Mouse (Mus musculus): ENCODE data around the gene Adh7.

Gene Adh7

GRCm38 (mm10) chr3:138217631-138218264, at the start of gene Adh7:
Gene Adh7, plus strand, starts transcription at chr3:138217760.
- no peak for DNase-seq (ENCODE audit: low spot score)

- no peak for DNase-seq (ENCODE audit: low spot score)
Observed at GRCm38 (mm10) chr3:138173291-138173690, 44.3 kb upstream of the Adh7 start.

DNA sequence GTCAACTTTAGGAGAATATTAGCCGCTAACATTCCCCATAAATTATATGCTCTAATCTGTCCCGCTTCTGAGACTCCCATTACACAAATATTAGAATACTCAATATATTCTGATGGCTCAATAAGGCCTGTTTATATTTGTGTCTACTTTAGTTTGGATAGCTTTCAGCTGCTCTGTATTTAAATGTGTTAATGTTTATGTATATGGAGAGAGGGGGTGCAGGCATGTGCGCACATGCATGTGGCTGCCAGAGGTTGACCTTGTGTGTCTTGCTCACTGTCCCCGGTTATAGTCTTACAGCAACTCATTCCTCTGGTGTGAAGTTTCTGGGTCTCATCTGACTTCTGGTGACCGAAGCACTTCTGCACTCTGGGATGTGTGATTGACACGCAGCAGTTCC, 42.0 kb upstream of the Adh7 start:
- DNase-seq (ENCODE audit: low spot score), result no peak

GRCm38 (mm10) chr3:138182019-138182418, 35.5 kb upstream of the Adh7 start:
- no peak for DNase-seq (ENCODE audit: low spot score)

DNA sequence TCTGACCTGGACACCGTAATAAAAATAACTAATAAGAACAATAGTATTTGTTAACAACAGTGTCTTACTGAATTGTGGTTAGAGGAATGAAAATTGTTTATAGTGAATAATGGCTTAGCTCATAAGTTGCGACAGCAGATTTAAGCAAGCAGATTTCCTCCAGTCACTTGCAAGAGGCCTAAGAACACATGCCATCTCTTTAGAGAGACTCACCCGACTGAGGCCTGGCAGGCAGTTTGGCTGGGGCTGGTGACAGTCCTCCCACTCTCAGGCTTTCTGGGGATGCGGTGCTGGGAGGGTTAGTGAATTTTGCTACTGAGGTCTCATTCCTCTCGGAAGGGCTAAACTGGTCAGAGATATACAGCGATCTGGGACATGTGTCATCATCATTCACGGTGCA, 34.2 kb upstream of the Adh7 start:
- DNase-seq (ENCODE audit: low spot score), result no peak

DNA sequence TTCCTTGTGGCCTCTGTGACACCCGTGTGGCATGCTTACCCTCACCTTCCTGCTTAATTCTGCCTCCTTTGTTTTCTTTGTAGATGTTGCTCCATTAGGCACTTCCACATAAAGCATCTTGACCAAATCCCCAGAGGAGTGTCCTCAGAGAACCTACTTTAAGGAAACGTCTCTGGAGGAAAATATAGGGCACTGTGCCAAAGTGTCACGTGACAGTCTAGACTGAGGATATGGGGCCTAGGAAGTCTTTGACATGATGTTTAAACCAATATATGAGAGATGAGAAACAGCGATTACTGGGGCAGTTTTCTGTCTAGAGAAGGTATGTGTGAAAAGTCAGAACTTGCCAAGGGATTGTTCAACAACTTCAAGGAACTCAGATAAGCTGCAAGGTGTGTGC, 32.3 kb upstream of the Adh7 start:
- DNase-seq (ENCODE audit: low spot score), result no peak

DNA sequence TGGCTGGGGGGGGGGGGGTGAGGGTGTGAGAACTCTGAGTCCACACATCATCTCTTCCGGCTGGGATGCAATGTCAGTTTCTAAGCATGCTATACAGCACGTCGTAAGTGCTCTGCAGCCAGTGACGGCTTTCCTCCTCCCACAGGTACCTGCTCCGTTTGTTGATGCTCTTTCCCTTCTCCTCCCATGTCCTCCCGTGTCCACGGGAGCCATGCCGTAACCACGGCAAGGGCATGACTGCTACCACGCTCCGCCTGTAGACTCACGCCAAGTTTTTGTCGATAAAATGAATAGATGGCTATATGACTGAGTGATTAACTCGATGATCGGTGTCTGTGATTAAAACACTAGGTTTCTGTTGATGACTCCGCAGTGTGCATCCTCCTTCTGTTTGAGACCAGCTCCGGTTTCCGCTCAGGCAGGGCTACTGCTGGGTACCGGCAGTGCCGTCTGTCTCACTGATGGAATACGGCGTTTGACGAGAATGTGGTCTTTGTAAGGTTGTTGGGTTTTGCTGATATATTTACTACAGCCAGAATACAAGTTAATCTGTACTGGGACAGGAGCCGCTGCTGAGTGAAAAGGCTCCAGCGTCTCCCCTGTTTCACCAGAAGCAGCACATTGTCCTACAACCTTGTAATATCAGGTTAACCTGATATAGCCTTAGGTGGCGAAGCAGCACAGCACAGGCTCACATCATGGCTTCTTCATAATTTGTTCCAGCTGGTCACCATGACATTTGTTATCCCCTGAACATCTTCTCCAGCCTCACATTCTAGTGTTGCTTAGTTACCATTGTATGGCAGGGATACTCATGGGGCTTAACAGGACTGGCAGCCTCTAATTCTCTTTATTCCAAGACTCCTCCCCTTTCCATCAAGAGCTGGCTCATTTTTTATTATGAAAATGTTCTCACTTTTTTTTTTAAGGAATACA, 31.3 kb upstream of the Adh7 start:
- DNase-seq (ENCODE audit: low spot score), result no peak

GRCm38 (mm10) chr3:138192260-138192659, 25.3 kb upstream of the Adh7 start:
- DNase-seq (ENCODE audit: low spot score), result no peak

DNA sequence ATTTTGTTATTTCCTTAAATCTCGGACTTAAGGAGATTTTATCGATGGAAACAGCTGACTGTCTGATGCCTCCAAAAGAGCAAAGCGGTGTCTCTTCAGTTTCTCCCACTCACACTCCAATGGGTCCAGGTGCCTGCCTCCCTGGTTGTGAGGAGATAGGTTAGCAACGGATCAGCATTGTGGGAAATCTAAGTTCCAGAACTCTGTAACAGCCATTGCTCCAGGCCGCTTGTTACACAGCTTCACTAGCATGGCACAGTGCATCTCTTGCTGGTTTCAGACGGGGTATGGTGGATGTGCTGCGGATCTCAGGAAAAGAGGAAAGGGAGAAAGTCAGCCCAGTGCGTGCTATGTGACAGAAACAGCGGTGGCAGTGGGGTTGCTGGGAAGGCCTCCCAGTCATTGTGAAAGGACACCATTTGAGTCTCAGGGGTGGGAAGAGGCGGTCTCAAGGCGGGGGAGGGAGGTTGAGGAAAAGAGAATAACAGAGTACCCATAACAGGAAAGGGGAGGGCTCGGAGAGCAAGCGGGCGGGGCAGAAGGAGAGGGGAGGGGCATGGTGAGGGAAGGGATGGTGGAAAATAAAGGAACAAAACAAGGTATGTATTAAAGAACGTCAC, 23.8 kb upstream of the Adh7 start, which contains the start of gene 4930579F01Rik:
Gene 4930579F01Rik (minus strand): TSS at position 143 of the 620 bp plus-strand sequence.
- no peak for DNase-seq (ENCODE audit: low spot score)

- no peak for DNase-seq (ENCODE audit: low spot score)
Observed at GRCm38 (mm10) chr3:138197093-138197492, 20.5 kb upstream of the Adh7 start.

GRCm38 (mm10) chr3:138197556-138197955, 20.0 kb upstream of the Adh7 start:
- DNase-seq (ENCODE audit: low spot score), result no peak

GRCm38 (mm10) chr3:138197973-138198721, 19.4 kb upstream of the Adh7 start:
- DNase-seq (ENCODE audit: low spot score), result peak; percentile 70

GRCm38 (mm10) chr3:138198722-138199068, 18.9 kb upstream of the Adh7 start:
- DNase-seq (ENCODE audit: low spot score), result no peak

GRCm38 (mm10) chr3:138208821-138209220, 8.7 kb upstream of the Adh7 start:
- DNase-seq (ENCODE audit: low spot score), result no peak

DNA sequence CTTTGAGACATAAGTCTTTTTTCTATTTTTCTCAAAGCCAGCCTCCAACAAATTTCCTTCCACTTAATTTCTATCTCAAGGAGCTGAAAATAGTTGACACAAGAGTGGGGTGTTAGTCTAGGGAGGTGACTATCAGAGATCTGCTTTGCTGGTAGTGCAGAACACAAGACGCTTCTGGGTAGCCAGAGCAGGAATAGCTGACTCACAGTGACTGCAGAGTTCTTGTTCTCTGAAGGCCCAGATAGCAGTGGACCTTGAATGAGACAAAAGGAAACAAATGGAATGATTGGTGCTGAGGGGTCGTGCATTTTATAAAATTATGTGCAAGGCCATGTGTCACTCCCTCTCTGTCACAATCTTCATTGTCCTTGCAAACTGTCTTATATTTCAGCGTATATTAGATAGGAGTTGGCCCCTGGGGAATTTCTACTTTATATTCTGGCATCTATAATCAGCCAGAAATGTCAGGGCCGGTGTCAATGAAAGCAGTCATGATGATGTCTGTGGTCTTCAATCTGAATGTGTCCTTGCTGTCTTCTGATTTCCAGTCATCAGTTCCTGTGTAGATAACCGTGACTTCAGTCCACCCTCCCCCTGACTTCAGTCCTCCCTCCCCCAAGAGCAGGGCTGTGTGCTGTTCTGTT, 7.0 kb upstream of the Adh7 start:
- DNase-seq (ENCODE audit: low spot score), result no peak

GRCm38 (mm10) chr3:138212431-138212951, 5.1 kb upstream of the Adh7 start:
- no peak for DNase-seq (ENCODE audit: low spot score)

DNA sequence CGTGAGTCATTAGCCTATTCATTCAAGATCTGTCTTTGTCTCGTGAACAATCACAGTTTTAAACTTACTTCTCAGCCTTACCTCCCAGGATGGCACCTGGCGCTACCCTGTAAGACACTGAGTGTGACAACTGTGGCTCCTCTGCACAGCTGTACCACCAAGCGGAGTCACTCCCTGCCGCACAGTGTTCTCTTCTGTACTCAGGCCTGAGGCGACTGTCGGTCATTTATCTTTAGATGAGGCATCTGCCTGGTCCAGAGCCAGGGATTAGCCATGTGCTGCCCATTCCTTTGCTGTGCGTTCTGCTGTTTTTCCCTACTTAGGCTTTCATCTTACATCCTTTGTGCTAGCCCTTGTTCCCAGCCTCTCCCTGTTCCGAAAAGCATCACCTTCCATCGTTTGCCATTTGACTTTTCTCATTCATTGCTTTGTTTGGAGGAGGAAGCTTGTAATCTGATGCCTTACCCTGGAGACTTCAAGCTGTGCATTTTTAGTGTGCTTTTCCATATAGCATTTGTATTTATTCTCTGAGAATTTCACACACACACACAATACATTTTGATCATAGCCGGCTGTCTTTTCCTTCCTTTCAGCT, 2.1 kb upstream of the Adh7 start:
- no peak for DNase-seq (ENCODE audit: low spot score)

- DNase-seq (ENCODE audit: low spot score), result no peak
Observed at GRCm38 (mm10) chr3:138216091-138216490, 1.5 kb upstream of the Adh7 start.

GRCm38 (mm10) chr3:138221116-138221515, 3.6 kb downstream of the Adh7 start:
- DNase-seq (ENCODE audit: low spot score), result no peak

- no peak for DNase-seq (ENCODE audit: low spot score)
Observed at GRCm38 (mm10) chr3:138222511-138222910, 5.0 kb downstream of the Adh7 start.

GRCm38 (mm10) chr3:138222952-138223351, 5.4 kb downstream of the Adh7 start:
- no peak for DNase-seq (ENCODE audit: low spot score)

All from urinary bladder, postnatal 10 days (tissue).